Mouse (Mus musculus) thymus, adult 18-20 months (tissue): ENCODE data around the gene Calm2.

Experiments
- DNase-seq, 2 experiments: peaks; one replicate each; pipeline ENCODE4 v3.0.0; 2022; ENCODE audit warnings: mixed read lengths in 2 of 2

Calm2 gene

DNA sequence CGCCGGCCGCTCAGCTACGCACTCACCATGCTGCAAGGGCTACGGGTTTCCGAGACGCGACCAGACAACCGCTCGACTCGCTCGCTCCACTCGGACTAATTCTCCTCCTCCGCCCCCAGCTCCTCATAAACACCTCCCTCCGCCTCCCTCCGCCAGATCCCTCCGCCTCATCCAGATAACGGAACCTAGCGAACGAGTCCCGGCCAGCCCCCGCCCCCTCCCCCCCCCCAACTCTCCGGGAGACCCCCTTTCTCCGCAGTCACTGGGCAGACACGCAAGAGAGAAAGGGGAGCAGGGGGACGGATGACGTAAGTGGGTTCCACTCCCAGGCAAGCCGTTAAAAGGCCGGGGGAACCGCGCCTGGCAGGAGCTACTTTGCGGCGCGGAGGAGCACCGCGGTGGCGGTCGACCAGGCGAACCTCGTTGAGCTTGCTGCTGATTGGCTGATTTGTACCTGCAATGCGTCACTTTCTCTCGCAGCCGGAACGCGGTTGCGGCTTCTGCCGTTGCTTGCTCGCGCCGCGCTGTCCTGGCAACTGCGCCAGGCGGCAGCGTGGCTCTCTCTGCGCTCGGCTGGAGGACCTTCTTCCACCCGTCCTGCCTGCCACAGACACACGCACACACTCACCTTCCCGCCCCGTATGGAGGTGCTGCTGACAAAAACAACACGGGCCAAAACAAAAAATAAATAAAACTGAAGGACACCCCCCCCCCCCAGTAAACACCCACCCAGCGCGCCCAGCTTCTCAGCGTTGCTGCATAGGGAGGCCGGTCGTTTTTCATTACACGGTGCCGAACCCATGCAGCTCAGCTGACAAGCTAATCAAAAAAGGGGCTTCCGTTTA lies at the start of gene Calm2:
Gene Calm2 (minus strand): TSS at position 169 of the 845 bp plus-strand sequence.
- DNase-seq = peak; percentile 94 to 98

DNA sequence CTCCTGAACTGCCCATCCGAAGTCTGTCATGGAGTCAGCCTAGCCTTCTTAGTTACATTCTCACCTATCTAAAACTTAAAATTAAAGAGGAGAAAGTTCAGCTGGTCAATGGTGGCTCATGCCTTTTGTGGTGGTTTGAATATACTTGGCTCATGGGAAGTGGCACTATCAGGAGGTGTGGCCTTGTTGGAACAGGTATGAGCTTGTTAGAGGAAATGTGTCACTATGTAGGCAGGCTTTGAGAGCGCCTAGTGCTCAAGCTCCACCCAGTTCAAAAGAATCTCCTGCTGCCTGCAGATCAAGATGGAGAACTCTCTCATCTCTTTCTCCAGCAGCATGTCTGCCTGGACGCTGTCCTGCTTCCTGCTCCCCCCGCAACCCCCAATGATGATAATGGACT lies 48.8 kb upstream of the Calm2 start:
- no peak for DNase-seq

DNA sequence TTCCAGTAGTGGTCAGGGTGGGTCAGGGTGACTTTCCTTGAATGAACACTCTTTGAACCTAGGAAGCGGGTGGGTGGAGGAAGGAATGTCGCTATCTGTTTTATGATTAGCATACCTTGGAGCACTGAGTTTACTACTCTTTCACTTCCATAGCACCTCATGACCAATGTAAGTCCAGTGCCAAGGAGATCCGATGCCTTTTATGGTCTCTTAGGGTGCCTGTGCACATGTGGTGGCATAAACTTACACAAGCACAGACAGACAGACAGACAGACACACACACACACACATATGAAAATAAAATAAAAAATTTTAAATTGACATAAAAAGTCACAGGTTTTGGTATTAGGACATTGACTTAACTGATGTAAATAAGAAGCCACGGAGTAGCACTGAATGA lies 47.6 kb upstream of the Calm2 start:
- no peak for DNase-seq

DNA sequence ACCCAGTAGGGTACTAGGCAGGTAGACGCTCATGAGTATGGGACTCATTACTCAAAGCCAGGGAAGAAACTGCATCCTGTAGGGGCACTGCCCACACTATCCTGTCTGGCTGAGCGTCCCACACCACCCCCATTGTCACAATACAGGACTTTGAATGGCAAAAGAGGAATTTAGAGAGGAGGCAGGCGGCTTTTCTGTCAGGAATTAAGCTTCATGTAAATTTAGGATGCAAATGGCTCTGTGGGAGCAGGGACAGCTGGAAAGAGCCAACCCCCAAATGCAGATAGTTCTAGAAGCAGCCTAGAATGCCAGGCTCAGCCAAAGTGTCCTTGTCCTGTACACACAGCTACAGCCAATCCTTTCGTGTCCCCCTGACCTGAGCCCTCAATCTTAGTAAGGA lies 45.6 kb upstream of the Calm2 start:
- DNase-seq = no peak

DNA sequence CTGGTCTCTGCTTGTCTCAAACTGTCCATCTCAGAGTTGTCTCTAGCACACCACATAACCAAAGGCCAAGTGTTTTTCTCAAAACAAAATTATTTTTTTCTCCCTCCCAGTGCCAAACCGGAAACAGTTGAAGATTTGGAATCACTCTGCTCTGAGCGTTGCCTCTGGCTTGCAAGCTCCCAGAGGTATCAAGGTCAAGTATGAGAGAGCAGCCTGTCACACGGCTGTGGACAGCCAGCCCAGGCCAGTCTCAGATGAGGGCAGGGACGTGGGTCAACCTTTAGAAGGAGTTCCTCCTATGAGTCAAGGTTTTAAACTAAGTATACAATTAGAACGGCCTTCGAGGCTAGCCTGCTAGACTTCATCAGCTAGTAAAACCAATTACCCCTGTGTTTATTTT lies 43.6 kb upstream of the Calm2 start:
- DNase-seq = no peak

DNA sequence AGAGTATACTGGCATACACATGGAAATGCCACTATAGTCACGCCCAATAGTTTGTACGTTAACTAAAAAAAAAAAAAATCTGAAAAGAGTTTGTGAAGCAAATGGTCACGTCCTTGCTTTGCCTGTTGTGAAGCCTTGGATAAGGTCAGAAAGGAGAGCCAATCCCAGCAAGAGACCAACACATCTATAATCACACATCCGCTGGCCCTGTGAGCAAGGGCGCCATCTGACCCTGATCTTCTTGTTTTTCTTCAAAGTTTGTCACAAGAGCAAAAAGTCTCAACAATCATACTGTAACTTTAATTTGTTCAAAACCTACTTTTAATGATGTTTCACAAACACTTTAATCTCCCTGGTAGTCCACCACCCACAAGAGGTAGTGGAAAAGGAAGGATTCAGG lies 39.0 kb upstream of the Calm2 start:
- no peak for DNase-seq

DNA sequence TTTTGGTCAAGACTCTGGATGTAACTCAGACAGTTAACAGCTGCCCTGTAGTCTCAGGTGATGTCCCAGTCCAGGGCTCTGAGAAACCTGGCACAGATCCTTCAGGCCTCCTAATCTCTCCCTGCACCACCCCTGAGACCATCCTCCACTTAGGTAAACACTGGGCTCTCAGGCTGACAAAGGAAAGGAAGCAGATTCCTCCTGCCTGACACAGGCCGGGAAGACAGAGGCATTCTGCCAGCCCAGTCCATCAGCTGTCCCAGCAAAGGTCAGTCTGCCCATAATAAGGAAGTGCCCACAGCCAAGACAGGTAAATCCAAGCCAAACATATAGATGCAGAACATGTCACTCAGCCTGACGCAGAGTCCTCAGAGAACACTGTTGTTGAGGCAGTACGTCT lies 36.1 kb upstream of the Calm2 start:
- no peak for DNase-seq

DNA sequence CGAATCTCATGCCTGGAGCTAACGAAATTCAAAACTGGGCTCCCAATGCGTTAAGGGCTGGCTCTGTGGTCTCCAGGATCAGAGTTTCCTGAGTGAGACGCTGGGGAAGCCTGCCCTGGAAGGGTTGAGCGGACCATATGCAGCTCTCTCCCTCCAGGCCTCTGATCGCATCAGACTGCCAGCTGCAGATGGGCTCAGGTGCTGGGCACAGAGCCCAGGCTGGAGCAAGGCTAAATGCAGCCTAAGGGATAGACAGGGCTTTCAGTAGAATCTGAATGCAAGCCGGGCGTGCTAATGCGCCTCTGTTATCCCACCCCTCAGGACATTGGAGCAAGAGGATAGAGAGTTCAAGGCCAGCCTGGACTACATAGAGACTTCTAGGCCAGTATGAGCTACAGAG lies 31.8 kb upstream of the Calm2 start:
- DNase-seq = no peak

DNA sequence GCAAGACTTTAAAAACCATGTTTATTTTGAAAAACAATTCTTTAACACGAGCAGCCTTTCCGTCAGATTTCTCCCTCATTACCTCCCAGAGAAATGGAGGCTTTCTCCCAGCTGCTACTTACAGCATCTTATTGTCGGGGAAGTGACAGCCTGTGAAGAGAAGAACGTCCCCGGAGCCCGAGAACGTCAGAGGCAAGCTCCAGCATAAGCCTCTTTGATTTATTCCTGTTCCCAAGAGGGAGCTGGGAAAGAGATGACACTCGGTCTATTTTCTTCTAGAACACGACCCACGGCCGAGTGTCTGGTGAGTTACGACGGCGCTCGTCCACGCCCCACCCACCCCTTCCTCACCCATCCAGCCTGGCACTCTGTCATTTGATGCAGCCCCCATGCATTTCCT lies 30.9 kb upstream of the Calm2 start:
- no peak for DNase-seq

DNA sequence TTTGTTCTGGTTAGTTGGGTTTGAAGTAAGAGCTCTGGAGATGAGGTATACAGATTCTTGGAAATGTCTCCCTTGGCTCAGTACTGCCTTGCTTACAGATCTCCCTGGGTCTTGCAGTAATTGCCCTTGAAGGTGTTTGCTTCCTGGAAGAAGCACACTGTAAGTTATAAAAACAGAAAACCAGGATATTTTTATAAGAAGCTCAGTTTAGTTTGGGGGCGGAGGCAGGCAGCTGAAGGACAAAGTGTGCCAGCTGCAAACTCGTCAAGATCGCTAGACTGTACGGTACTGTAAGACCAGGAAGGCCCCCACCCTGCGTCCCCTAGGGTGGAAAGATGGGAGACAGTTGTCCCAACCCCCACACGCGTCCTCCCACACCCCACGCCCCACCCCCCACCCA lies 28.6 kb upstream of the Calm2 start:
- no peak for DNase-seq

DNA sequence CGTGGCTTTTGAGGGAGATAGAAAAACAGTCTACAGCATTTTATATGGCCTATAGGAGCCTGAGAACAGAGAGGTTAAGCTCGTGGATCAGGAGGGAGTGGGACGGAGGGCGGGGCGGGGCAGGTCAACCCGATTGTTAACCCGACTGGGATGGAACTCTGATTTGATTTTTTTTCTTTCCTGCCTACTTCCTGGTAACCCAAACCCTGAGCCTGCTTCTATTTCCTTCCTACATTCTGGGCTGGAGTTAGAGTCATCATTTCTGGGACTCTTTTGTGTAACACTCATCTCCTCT lies 27.7 kb upstream of the Calm2 start:
- DNase-seq = no peak

DNA sequence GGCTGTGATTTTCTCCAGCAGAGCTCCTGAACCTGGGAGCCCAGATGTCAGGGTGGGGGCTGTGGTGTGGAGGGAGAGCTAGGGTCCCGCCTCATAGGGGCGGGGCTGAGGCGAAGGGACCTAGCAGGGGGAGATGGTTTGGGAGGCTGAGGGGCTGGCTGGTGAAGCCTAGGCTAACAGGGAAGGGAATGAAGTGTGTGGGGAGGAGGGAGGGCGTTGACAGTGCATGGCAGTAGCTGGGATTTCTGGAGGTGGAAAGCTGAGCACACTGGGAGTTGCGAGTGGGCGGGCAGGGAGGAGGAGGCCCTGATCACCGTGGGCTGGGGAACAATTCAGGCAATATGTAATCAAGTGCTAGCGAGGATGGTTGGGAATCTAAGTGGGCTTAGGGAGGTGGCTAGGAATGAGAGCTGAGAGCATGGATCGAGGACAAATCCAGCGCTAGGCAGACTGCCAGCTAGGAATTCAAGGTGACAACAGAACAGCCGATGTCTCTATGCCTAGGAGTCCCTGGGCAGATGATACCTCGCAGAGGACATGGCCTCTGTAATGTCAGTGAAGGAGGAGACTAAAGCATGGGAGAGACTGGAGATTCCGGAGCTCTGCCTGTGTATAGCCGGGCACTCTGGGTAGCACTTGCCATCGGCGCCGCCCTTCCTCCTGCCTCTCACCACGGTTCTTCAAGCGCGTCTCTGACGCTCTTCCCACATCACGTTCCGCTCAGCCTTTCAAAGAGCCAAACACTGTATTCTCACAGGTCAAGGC lies 27.2 kb upstream of the Calm2 start:
- DNase-seq = no peak

DNA sequence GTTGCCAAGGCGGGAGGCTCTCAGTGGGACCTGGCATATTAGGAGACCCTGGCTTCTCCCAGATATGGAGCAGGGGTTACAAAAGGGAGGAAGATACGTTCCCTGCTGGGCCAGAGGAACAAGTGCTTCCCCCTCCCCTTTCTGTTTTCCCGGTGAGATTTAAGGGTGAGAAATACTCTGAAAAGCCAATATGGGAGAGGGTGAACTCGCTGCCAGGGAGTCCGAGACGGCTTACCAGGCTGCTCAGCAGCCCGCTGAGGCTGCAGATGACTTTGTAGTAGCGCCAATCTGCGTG lies 26.7 kb upstream of the Calm2 start:
- DNase-seq = no peak

DNA sequence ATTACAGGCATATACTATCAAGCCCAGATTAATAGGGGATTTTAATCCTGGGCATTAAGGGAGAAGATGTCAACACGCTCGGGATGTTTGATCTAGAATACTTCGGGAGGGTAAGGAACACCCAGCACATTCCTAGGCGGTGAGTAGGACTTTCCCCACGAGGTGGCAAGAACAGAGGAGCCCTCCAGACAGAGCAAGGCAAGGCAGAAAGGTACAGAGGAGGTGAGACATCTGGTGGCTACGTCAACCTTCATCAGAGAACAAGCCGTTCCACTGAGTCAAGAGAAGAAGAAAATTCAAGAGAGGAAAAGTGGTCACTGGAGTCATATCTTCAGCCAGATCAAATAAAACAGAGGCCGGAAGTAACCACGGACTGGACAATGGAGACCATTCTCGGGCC lies 26.1 kb upstream of the Calm2 start:
- DNase-seq = no peak

DNA sequence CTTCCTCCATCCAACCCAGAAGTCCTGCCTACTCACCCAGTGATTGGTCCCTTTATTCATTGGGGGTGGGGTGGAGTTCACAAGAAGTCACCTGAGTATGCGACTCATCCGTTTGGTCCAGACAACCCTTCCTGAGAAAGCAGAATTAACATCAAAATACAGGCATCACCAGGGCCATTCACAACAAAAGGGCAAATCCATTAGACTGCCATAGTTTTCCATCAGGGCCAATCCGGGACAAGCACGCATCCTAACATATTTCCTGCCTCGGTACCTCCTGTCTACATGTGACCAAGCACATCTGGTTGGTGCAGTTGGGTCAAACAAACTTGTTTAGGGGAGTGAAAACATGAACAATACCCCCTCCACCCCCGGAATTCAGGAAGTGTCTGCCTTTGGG lies 24.9 kb upstream of the Calm2 start:
- no peak for DNase-seq

DNA sequence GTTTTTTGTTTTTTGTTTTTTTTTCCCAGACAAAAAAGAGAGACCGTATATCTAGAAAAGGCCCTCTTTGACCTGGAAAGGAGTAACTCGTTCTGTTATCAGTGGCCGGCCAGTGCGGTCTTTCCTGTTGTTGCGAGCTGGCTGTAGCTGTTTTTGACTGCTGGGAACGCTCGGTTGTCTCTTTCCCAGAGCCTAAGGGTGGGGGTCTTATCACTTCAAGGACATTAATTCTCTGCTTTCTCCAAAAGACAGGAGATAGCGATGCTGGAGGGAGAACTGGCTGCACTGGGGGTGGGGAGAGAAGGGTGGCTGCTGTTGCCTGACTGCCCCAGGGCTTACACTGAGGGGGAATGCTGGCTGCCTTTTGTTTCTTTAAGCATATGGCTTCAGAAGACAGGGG lies 24.1 kb upstream of the Calm2 start:
- DNase-seq = no peak

DNA sequence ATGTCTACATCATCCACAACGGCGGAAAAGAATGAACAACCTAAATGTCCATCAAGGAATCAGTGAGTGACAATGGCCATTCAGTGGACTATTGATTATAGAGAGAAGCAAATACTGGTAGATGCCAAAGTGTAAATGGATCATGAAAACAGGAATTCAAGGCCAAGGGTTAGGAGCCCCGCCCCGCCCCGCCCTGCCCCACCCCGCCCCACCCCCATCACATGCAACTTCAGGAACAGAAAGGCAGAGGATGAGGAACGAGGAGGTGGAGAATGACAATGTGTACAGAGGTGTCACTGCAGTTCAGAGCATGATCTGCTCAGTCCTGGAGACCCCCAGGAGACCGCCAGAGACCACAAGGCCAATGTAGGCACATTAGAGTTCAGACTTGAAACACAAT lies 23.5 kb upstream of the Calm2 start:
- DNase-seq = no peak

DNA sequence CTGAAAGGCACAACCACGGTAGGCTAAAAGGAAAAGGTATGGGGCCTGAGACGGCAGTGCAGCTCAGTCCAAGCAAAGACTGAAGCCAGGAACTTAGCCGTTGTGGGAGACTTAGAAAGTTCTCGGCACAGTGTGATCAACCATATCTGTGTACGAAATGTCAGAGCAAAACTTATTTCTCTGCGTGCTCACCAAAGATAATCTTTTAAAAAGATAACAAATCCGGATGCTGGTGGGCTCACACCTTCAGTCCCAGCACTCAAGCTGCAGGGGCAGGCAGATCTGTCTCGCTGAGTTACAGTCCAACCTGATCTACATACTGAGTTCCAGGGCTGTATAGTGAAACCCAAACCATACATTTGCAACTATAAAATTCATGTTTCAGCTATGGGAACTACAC lies 22.7 kb upstream of the Calm2 start:
- DNase-seq = no peak

DNA sequence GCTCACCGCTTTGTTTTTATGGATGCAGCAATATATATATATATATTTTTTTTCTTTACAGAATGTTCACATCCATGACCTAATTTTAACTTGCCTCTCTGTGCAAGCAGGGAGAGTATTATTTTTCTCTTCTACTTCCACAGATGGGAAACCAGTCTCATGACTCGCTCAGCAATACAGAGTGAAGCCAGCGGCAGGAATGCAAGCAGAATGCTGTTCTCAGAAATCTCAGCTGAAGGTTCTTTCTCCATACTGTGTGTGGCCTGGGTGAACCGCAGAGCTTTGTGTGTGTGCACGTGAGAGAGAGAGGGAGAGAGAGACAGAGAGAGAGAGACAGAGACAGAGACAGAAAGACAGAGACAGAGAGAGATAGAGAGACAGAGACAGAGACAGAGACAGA lies 21.9 kb upstream of the Calm2 start:
- no peak for DNase-seq

DNA sequence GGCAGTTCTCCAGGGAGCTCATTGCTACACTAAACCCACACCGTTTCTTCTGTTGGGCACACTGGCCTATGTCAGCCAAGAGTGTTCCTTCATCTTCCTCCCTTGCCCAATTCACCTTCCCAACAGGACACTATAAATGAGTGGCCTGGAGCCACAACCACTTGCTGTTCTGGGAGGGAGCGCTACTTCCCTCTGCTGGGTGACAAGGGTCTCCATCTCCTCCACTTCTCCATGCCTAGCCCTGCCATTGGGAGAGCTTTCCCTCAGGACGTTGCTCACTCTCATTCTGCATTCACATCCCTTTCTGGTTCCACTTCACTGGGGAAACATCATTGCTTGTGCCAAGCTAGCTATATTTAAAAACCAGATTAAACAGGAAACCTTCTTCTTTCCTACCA lies 14.8 kb upstream of the Calm2 start:
- no peak for DNase-seq

DNA sequence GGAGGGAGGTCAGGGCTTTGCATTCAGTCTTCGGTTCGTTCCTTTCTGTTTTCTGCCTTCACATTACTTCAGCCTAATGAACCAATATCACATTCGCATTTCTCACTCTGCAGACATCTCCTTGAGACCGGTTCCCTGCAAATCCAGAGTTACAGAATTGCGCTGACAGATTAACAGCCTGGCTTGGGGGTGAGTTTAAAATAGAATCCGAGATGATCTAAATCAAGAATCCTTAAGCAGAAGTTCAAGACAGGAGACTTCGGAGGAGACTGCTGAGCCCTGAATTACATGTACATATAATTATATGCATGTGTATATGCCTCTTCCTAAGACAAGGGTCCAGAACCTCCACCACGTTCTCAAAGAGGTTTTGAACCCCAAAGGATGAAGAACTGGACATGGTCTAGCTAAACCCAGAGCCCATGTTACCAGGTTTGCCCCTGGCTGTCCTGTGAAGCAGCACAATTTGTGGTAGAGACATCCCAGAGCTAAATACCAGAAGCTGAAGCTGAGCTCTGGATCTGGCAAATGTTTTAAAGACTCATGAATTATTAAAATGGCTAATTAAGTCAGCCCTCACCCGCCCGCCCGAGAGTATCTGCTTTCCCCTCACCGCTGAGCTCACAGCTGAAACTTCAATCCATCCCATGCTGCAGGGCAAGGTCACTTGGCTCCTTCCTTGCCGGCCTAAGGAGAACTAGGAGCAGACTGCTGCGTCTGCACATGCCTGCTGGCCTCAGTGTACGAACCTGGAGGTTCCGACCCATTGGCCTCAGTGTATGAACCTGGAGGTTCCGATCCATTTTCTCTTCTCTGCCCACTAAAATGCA lies 14.1 kb upstream of the Calm2 start:
- DNase-seq = no peak

DNA sequence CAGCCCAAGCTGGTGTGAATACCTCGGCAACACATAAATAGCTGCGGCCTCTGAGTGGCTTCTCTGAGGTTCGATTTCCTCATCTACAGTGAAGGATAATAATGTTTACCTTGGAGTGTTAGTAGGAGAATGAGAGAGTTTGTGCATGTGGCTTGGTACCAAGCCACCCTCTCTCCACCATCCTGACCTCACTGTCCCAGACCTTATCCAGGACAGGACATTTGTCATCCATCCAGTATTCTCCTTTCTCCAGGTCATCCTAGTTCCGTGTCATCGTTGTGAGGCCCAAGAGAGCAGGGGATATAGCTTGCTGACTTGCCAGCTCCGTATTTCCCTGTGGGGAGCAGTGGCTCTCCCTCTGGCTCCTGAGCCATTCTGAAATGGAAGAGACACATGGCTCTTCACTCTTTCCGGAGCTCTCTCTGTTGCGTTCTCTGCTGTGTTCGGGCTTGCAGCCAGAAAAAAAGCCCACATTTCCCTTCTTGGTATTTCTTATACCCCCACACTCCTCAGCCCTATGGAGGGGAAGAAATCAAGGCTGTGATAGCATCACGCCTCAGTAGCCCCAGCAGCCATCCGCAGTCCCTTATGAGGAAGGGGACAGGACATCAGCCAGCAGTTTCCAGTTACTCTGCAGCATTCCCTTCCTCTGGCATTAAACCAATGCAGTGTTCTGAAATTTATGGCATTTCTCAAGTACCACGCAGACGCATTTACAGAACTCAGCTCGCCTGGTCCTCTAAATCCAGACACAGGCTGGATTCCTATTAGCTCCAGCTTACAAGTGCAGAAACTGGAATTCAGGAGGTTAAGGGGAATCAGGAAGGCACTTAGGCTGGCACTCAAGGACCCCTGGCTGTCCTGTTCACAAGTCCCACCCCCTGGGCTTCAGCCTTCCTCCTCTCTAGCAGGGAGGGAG lies 13.3 kb upstream of the Calm2 start:
- no peak for DNase-seq
